Mouse (Mus musculus) lung, postnatal 0 days (tissue): Measurements from ENCODE around the gene Trmt112. TPM values are rescaled to one million over a fixed set of nuclear protein-coding genes. Genes with fewer than 3 reads are reported as not detected.
"Not testable (repeated sequence)": the region's sequence is repeated elsewhere in the genome, so short reads cannot be mapped to it uniquely, and the experiment has no call there.

Experiments used
- ATAC-seq: fragments of 200-750 bp; cut with Nextera tagmentation; 2 replicates; pipeline ENCODE4 v1.8.0; 2017; ENCODE audit warnings: moderate library complexity
- DNase-seq: peaks from one replicate; pipeline ENCODE4 v3.0.0-alpha.2; 2016; ENCODE audit warnings: low spot score
- H3K27ac ChIP-seq: fragments of 300-500 bp; sonication (generic); 2 replicates; pipeline ENCODE4 v1.5.1; 2014; ENCODE audit warnings: antibody characterized with exemption, mild to moderate bottlenecking, low read length, mixed read lengths
- H3K27me3 ChIP-seq: fragments of 300-500 bp; sonication (generic); replicated peaks from 2 replicates; pipeline ENCODE4 v1.6.1; 2014; ENCODE audit warnings: low read length, mixed read lengths; ENCODE audit not compliant: insufficient read depth
- H3K36me3 ChIP-seq: fragments of 300-500 bp; sonication (generic); 2 replicates; pipeline ENCODE4 v1.6.1; 2014; ENCODE audit warnings: low read length, mixed read lengths; ENCODE audit not compliant: insufficient read depth
- H3K4me1 ChIP-seq: fragments of 300-500 bp; sonication (generic); 2 replicates; pipeline ENCODE4 v1.6.1; 2014; ENCODE audit warnings: antibody characterized with exemption, low read depth, low read length, mixed read lengths; ENCODE audit not compliant: insufficient read depth
- H3K4me2 ChIP-seq: fragments of 300-500 bp; sonication (generic); replicated peaks from 2 replicates; pipeline ENCODE4 v1.6.1; 2014; ENCODE audit warnings: low read depth, mild to moderate bottlenecking, low read length, moderate library complexity, mixed read lengths
- H3K4me3 ChIP-seq: fragments of 300-500 bp; sonication (generic); 2 replicates; pipeline ENCODE4 v1.5.1; 2014; ENCODE audit warnings: low read depth, low read length
- H3K9ac ChIP-seq: fragments of 300-500 bp; sonication (generic); replicated peaks from 2 replicates; pipeline ENCODE4 v1.6.1; 2014; ENCODE audit warnings: low read depth, mild to moderate bottlenecking
- H3K9me3 ChIP-seq: fragments of 300-500 bp; sonication (generic); 2 replicates; pipeline ENCODE4 v1.6.1; 2016; ENCODE audit warnings: low read length, mixed read lengths
- CTCF ChIP-seq: IDR thresholded peaks from 2 replicates; pipeline ENCODE4 v1.5.1; 2016; ENCODE audit warnings: antibody characterized with exemption, mild to moderate bottlenecking
- EP300 ChIP-seq: IDR thresholded peaks from 2 replicates; pipeline ENCODE4 v1.6.1; 2016; ENCODE audit warnings: antibody characterized with exemption, mild to moderate bottlenecking, control low read depth
- WGBS: fragments of 180-500 bp; shearing (Covaris S2); extraction: QIAGEN DNeasy Blood & Tissue Kit; methylation state at CpG from one replicate; pipeline ENCODE4 v1.1.7; 2014; 5-methylcytosine and 5-hydroxymethylcytosine counted together
- polyA plus RNA-seq: library from polyadenylated mRNA; unstranded; fragments of >200 nt; fragmentation: Nextera tagmentation; extraction: Ambion mirVana; gene quantifications from 2 replicates; pipeline ENCODE4 v1.2.1, GENCODE M21; 2015

Trmt112 gene
- polyA plus RNA-seq, 1 experiment from 2014 or later: 93.3 TPM

GRCm38 (mm10) chr19:6907811-6908540, 1.5 kb upstream of the Trmt112 start:
- ATAC-seq (no peak), DNase-seq (peak; percentile 88)
- H3K27ac ChIP-seq: peak overlapping the region; percentile 98
- TF ChIP-seq CTCF (peak; percentile 48), EP300 (no peak)
- H3K9ac ChIP-seq: peak overlapping the region; percentile 66
- no peaks in the 10 kb centered on the region for H3K27me3 ChIP-seq
- H3K4me1 ChIP-seq: no peaks in the 10 kb centered on the region; the same call in 1 of the 2 replicates
- H3K36me3 ChIP-seq: peaks cover 13% of the 10 kb centered on the region; the same call in 1 of the 2 replicates
- H3K4me2 ChIP-seq: peak overlapping the region; percentile 77
- peak overlapping the region; percentile 67 for H3K4me3 ChIP-seq
- WGBS: 70% methylated on average over 7 of the region's 7 CpGs
- no peaks in the 10 kb centered on the region for H3K9me3 ChIP-seq

GRCm38 (mm10) chr19:6909021-6909420, 477 bp upstream of the Trmt112 start:
- Histone ChIP-seq H3K27ac (peak overlapping the region; percentile 98), H3K9ac (peak overlapping the region; percentile 66), H3K36me3 (peaks cover 10% of the 10 kb centered on the region; the same call in 1 of the 2 replicates), H3K4me3 (peak overlapping the region; percentile 67), H3K4me1 (no peaks in the 10 kb centered on the region; the same call in 1 of the 2 replicates), H3K4me2 (peak overlapping the region; percentile 77), H3K9me3 (no peaks in the 10 kb centered on the region), H3K27me3 (no peaks in the 10 kb centered on the region)
- no peak for TF ChIP-seq CTCF
- no peak for TF ChIP-seq EP300
- 5% methylated on average over 11 of the region's 11 CpGs for WGBS
- ATAC-seq (no peak), DNase-seq (peak; percentile 32)

GRCm38 (mm10) chr19:6910306-6910705, 808 bp downstream of the Trmt112 start:
- WGBS: under 1% methylated on average over 26 of the region's 30 CpGs
- not testable (repeated sequence) for H3K36me3 ChIP-seq, H3K4me1 ChIP-seq, H3K9me3 ChIP-seq, H3K27me3 ChIP-seq
- ATAC-seq: peak; percentile 15
- Histone ChIP-seq H3K4me3 (peak overlapping the region; percentile 67), H3K9ac (peak overlapping the region; percentile 66; the same call in 1 of the 2 replicates), H3K4me2 (peak overlapping the region; percentile 77), H3K27ac (peak overlapping the region; percentile 98)
- peak; percentile 56 for DNase-seq

GRCm38 (mm10) chr19:6911101-6912074, 1.9 kb downstream of the Trmt112 start:
- Histone ChIP-seq H3K27ac (no peak overlapping the region), H3K36me3 (peaks cover 4% of the 10 kb centered on the region; the same call in 1 of the 2 replicates), H3K27me3 (no peaks in the 10 kb centered on the region), H3K9me3 (no peaks in the 10 kb centered on the region), H3K4me2 (no peak overlapping the region), H3K4me3 (no peak overlapping the region), H3K9ac (0 out of 2 replicates have a peak overlapping the region, but pooled peaks have one; percentile 19), H3K4me1 (no peaks in the 10 kb centered on the region; the same call in 1 of the 2 replicates)
- WGBS: 89% methylated on average over 19 of the region's 19 CpGs
- no peak for ATAC-seq
- DNase-seq: no peak
- TF ChIP-seq EP300: no peak
- TF ChIP-seq CTCF: no peak

GRCm38 (mm10) chr19:6912205-6912970, 2.9 kb downstream of the Trmt112 start:
- no peak overlapping the region for H3K4me3 ChIP-seq
- no peak overlapping the region for H3K4me2 ChIP-seq
- no peak overlapping the region for H3K9ac ChIP-seq
- ATAC-seq: no peak
- H3K9me3 ChIP-seq: no peaks in the 10 kb centered on the region
- no peak for DNase-seq
- H3K36me3 ChIP-seq: peaks cover 4% of the 10 kb centered on the region; the same call in 1 of the 2 replicates
- no peak overlapping the region for H3K27ac ChIP-seq
- no peak for TF ChIP-seq CTCF
- no peak for TF ChIP-seq EP300
- H3K4me1 ChIP-seq: no peaks in the 10 kb centered on the region; the same call in 1 of the 2 replicates
- WGBS: 89% methylated on average over 15 of the region's 15 CpGs
- no peaks in the 10 kb centered on the region for H3K27me3 ChIP-seq
